Mouse (Mus musculus) ES-Bruce4 (cell line): Measurements from ENCODE around the gene Plekhg2. TPM values are rescaled to one million over a fixed set of nuclear protein-coding genes. Genes with fewer than 3 reads are reported as not detected.
A peak's percentile ranks its signal among the peaks of the same experiment; 100 is the strongest.
"Not testable (repeated sequence)": the region's sequence is repeated elsewhere in the genome, so short reads cannot be mapped to it uniquely, and the experiment has no call there.

Experiments
- H3K27ac ChIP-seq: 2 replicates; pipeline ENCODE4 v1.5.1; 2012; ENCODE audit warnings: low read length, inconsistent platforms; ENCODE audit not compliant: insufficient read depth
- H3K27me3 ChIP-seq: 2 replicates; pipeline ENCODE4 v1.6.1; 2012; ENCODE audit warnings: mild to moderate bottlenecking, low read length, inconsistent platforms; ENCODE audit not compliant: control insufficient read depth, poor library complexity, insufficient read depth, severe bottlenecking
- H3K36me3 ChIP-seq: 2 replicates; pipeline ENCODE4 v1.6.1; 2012; ENCODE audit warnings: inconsistent platforms, mild to moderate bottlenecking, low read length, moderate library complexity; ENCODE audit not compliant: control insufficient read depth, poor library complexity, insufficient read depth, severe bottlenecking
- H3K4me1 ChIP-seq: one replicate; pipeline ENCODE4 v1.8.1; 2011; ENCODE audit warnings: low read length; ENCODE audit not compliant: control insufficient read depth, insufficient read depth
- H3K4me3 ChIP-seq: 2 replicates; pipeline ENCODE4 v1.5.1; 2011; ENCODE audit warnings: low read depth, mild to moderate bottlenecking, low read length
- H3K9ac ChIP-seq: 2 replicates; pipeline ENCODE4 v1.6.1; 2012; ENCODE audit warnings: low read depth, mild to moderate bottlenecking, inconsistent platforms; ENCODE audit not compliant: poor library complexity, severe bottlenecking
- H3K9me3 ChIP-seq: replicated peaks from 2 replicates; pipeline ENCODE4 v1.6.1; 2012; ENCODE audit warnings: mild to moderate bottlenecking, low read length, inconsistent platforms; ENCODE audit not compliant: control insufficient read depth, poor library complexity, insufficient read depth, severe bottlenecking
- CTCF ChIP-seq: IDR thresholded peaks from one replicate; pipeline ENCODE4 v1.8.1; 2011; ENCODE audit warnings: low read depth, low read length
- EP300 ChIP-seq: IDR thresholded peaks from 2 replicates; pipeline ENCODE4 v1.6.1; 2011; ENCODE audit warnings: low read depth, low read length; ENCODE audit not compliant: insufficient read depth
- POLR2A ChIP-seq: IDR thresholded peaks from one replicate; pipeline ENCODE4 v1.8.1; 2011; ENCODE audit warnings: low read length; ENCODE audit not compliant: insufficient read depth
- polyA plus RNA-seq: library from polyadenylated mRNA; stranded (reverse); fragments of >200 nt; gene quantifications from 2 replicates; pipeline ENCODE4 v1.2.4, GENCODE M21; 2011; ENCODE audit warnings: low read depth; ENCODE audit not compliant: missing spikeins, insufficient read depth, insufficient read length

The Plekhg2 gene
- polyA plus RNA-seq, 1 experiment, result 85.5 TPM

DNA sequence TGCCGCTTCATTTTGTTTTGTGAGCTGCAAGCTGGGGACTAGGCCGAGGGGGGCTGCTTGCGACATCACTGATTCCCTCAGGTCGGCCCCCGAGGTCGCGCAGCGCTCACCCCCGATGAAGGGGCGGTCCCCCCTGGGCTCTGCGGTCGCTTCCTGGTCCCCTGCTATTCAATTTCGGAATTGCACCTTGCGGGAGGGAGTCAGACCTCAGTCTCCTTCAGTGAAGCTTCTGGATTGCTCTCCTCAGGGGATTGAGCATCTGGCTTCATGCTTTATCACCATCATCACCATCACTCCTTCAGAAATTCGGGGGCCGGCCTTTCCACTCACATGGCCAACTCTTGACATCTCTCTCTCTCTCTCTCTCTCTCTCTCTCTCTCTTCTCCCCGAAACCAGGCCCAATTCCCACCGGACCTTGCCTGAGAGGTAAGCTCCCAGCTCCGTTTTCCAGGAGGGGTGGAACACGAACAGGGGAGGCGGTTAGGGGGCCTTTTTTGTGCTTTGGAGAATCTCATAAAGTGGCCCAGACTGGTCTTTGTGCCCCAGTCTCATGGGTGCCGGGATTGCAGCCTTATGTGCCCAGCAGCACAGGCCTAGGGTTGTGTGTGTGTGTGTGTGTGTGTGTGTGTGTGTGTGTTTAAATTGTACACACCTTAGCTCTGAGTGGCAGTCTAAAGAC, 21.0 kb upstream of the Plekhg2 start:
- H3K9ac ChIP-seq, result peak overlapping the region; percentile 63

DNA sequence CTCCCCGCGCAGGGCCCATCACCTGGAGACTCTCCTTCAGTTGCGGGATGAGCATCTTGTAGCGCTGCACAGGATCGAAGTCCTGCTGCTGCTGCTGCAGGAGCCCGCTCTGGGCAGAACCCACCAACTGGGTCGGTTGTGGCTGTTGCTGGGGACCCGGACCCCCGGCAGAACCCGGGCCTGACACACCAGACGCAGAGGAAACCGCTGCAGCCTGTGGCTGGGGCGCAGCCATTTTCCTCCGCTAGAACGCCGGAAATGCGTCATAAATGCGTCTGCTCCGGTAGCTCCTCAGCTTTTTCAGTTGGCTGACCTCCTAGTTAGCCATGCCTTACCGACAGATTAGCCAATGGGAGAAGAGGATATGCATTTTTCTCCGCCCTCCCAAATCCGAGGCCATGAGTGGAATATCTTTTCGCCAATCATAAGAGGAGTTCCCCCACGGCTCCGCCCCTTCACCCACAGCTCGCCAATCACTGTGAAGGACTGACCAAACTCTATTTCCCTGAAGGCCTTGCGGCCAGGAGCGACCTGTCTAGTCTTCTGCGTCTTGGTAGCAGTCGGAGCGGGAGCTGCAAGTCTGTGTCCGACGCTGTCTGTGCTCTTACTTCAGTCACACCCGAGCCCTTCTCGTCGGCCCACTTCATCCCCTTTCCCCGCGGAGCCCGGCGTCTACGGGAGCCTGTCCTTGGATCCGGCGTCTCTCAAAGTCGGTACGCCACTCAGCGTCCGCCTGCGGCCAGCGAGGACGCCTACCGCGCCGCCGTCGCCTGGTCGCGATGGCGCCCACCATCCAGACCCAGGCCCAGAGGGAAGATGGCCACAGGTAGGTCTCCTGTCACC, 20.3 kb upstream of the Plekhg2 start, which contains the start of the genes Med29 and Paf1:
TSS of gene Med29 (minus strand) at position 280 of the 843 bp plus-strand sequence.
TSS of gene Paf1 (plus strand) at position 523 of the 843 bp plus-strand sequence.
- no peak within 1 kb of the TSS for H3K27ac ChIP-seq
- TF ChIP-seq POLR2A, result peak; percentile 96
- no peak for TF ChIP-seq CTCF
- H3K36me3 ChIP-seq, result peaks cover 24% of the 10 kb centered on the region
- no peaks in the 10 kb centered on the region for H3K9me3 ChIP-seq
- no peaks in the 10 kb centered on the region for H3K4me1 ChIP-seq
- H3K27me3 ChIP-seq, result no peaks in the 10 kb centered on the region
- H3K9ac ChIP-seq, result peak within 1 kb of the TSS; percentile 90
- peak within 1 kb of the TSS; percentile 92 for H3K4me3 ChIP-seq

More for the DNA sequence above, 21.0 kb upstream of the Plekhg2 start:
- no peak for TF ChIP-seq POLR2A
- TF ChIP-seq CTCF, result no peak
- no peak for TF ChIP-seq EP300
- H3K4me1 ChIP-seq, result no peaks in the 10 kb centered on the region
- H3K36me3 ChIP-seq, result peaks cover 31% of the 10 kb centered on the region
- no peaks in the 10 kb centered on the region for H3K27me3 ChIP-seq
- no peak overlapping the region for H3K27ac ChIP-seq
- H3K9me3 ChIP-seq, result no peaks in the 10 kb centered on the region
- peak overlapping the region; percentile 70 for H3K4me3 ChIP-seq

DNA sequence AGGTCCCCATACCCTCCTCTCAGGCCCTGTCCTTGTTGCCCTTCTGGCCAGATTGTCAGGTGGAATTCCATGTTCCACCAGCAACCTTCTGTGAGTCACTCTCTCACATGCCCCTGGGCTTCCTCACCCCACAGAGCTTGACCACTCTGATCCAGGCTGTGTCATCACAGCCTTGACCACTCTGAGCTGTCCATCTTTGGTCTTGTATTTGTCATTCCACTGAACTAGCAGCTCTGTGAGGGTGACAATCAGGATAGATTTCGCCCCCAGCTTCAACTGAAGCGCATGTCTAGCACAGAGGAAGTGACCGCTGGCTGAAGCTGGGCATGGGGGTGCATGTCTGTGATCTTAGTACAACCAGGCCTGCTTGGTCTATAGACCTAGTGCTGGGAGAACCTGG, 17.9 kb upstream of the Plekhg2 start:
- TF ChIP-seq EP300, result no peak
- TF ChIP-seq CTCF, result no peak
- no peak for TF ChIP-seq POLR2A
- H3K27ac ChIP-seq, result no peak overlapping the region
- no peaks in the 10 kb centered on the region for H3K27me3 ChIP-seq
- H3K9me3 ChIP-seq, result no peaks in the 10 kb centered on the region
- peaks cover 7% of the 10 kb centered on the region for H3K36me3 ChIP-seq
- no peak overlapping the region for H3K4me3 ChIP-seq
- no peak overlapping the region for H3K9ac ChIP-seq
- no peaks in the 10 kb centered on the region for H3K4me1 ChIP-seq

DNA sequence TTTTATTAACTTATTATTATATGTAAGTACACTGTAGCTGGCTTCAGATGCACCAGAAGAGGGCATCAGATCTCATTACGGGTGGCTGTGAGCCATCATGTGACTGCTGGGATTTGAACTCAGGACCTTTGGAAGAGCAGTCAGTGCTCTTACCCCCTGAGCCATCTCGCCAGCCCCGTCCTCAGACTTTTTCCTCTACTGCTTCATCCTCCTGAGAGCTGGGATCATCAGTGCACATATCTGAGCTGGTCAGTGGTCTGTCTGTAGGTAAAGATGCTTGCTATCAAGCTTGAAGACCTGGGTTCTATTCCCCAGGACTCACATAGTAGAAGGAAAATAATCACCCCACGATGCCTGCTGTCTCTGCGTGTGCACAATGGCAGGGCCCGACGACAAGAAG, 15.0 kb upstream of the Plekhg2 start:
- not testable (repeated sequence) for H3K4me3 ChIP-seq, H3K27me3 ChIP-seq, H3K9me3 ChIP-seq, H3K9ac ChIP-seq, H3K27ac ChIP-seq, H3K36me3 ChIP-seq, H3K4me1 ChIP-seq

DNA sequence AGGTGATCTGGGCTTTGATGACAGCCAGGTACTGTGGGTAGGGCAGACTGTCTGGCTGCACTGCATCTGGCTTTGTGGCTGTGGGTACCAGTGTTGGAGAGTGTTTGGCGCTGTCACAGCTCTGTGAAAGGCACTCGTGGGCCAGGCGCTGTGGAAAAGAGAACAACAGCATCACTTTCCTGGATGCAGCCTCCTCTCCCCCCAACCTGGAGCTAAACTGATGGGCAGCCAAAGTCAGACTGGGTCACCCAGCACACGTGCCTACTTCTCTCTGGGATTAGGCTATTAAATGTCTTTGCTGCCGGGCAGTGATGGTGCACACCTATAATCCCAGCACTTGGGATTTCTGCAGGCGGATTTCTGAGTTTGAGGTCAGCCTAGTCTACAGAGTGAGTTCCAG, 14.5 kb upstream of the Plekhg2 start:
- H3K36me3 ChIP-seq, H3K27ac ChIP-seq, H3K27me3 ChIP-seq, H3K9me3 ChIP-seq, H3K4me1 ChIP-seq, H3K4me3 ChIP-seq, H3K9ac ChIP-seq: not testable (repeated sequence)

DNA sequence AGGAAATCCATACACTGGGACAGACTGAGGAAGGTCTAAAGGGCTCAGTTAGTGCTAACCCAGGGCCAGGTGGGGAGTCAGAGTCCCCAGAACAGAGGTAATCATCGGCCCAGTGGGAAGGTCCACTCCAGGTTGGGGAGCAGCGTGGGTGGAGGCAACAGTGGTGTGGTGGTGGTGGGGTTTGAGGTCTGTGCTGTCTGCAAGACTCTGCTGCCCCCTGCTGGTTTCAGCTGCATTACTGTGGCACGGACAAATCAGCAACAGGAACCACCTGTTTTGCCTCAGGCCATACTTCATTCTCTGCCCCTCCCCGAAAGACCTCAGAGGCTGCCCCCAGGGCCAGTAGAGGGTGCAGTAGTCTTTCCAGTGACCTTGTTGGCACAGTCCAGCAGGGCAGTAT, 14.1 kb upstream of the Plekhg2 start:
- Histone ChIP-seq H3K4me3 (no peak overlapping the region), H3K27ac (no peak overlapping the region), H3K4me1 (peaks cover 3% of the 10 kb centered on the region), H3K9me3 (no peaks in the 10 kb centered on the region), H3K27me3 (no peaks in the 10 kb centered on the region), H3K9ac (no peak overlapping the region), H3K36me3 (peaks cover 5% of the 10 kb centered on the region)
- TF ChIP-seq POLR2A (no peak), CTCF (peak; percentile 94), EP300 (peak; percentile 67; the same call in 1 of the 2 replicates)
